Mouse (Mus musculus): ENCODE data around the gene Olfr750. TPM values are rescaled to one million over a fixed set of nuclear protein-coding genes. Genes with fewer than 3 reads are reported as not detected.

The Olfr750 gene
- total RNA-seq, 2 experiments from 2014 or later: not detected

DNA sequence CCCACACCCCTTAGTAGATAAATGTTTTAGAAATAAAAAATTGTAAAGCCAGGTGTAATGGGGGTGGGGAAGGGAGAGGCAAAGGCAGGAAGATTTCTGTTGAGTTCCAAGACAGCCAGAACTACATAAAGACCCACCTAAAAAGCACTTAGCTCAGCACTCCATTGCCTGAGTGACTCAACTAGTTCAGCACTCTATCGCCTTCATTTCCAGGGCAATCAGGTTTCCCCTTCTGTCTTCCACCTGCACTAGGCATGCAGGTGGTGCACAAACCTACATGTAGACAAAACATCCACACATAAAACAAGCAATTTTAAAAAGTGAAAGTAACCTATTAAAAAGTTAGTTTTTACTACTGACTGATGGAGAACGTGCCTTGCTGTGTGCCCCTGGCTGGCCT is 10.9 kb upstream of the Olfr750 start:
- H3K4me3 ChIP-seq: no peak overlapping the region
- no peak overlapping the region for H3K27ac ChIP-seq
- intact Hi-C loops (cut with DNase I): no loop called here
- no peak for DNase-seq
- TF ChIP-seq CTCF (IDR thresholded peaks at IDR 0.05): no peak

DNA sequence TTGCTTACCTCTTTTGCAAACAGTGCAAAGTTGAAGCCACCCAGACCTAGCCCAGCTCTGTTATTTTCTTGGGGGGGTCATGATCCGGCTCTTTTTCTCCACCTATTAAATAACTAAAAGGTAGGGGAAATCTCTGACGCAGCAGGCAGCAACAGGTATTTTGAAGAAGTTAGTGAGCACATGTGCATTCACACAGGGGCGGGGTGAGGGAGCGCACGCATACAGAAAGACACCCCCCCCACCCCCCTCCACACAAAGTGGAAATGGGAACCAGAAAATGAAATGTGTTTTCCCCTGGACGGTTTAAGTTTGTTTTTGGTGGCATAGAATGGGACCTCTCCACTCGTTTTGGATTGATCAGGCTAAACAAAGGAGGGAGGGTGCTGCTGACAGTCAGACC is 9.6 kb upstream of the Olfr750 start:
- peak overlapping the region; percentile 93 for H3K4me3 ChIP-seq
- peak overlapping the region; percentile 88 for H3K27ac ChIP-seq
- intact Hi-C loops (cut with DNase I): no loop called here
- TF ChIP-seq CTCF (IDR thresholded peaks at IDR 0.05): no peak
- DNase-seq: no peak

DNA sequence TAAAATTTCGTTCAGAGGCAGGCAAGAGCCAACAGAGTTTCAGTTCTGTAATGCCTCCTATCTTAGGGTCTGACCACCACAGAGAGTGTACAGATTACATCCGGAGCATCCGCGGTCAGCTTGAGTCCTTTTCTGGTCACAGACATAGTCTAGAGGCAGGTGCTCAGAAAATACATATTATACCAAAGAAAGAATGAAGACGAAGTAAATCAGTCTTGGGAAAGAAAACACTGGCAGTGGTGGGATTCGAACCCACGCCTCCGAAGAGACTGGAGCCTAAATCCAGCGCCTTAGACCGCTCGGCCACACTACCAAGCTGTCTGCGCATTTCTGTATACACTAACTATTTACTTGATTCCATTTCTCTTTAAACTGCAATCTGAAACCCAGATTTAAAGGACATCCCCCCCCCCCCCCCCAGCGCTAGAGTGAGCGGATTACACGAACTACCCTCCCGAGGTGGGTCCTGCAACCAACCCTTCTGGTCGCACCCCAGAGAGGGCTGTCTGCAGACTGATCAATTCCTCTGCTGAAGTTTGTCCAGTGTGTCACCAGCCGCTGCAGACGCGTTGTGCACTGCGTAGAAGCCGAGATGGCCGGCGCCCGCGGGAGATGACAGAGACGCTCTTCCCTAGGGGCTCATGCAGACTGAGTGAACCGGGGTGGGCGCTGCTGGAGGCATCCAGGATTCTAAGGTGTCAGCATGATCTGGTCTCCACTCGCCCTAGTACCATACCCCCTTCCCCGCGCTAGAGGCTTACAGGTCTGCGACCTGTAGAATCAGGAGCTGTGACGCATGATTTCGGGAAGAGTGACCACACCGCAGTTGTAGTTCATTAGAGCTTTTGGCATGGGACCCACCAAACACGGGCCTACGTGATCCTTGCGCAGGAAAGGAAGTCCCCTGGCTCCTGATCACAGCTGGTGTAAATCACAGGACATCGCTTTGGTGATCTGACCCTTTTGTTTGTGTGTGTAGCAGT is 8.7 kb upstream of the Olfr750 start:
- TF ChIP-seq CTCF (IDR thresholded peaks at IDR 0.05): no peak
- peak overlapping the region; percentile 88 for H3K27ac ChIP-seq
- intact Hi-C loops (cut with DNase I): no loop called here
- H3K4me3 ChIP-seq: peak overlapping the region; percentile 93
- DNase-seq: peak; percentile 72

DNA sequence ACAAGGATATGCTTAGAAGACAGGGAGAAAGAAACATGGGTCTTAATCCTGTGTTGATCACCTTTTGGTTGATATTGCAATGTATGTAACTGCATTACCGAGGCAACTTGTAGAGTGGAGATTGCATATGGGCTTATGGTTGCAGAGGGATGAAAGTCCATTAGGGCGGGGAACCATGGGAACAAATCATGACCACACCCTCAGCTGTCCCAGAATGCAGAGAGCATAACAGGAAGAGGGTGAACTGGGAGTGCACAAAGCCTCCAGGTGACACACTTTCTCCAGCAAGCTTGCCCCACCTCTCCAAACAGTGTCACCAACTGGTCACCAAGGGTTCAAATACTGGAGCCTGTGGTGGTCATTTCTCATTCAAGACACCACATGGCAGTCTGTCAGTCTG is 6.8 kb upstream of the Olfr750 start:
- no peak overlapping the region for H3K4me3 ChIP-seq
- no peak overlapping the region for H3K27ac ChIP-seq
- intact Hi-C loops (cut with DNase I): no loop called here
- no peak for TF ChIP-seq CTCF (IDR thresholded peaks at IDR 0.05)
- no peak for DNase-seq

DNA sequence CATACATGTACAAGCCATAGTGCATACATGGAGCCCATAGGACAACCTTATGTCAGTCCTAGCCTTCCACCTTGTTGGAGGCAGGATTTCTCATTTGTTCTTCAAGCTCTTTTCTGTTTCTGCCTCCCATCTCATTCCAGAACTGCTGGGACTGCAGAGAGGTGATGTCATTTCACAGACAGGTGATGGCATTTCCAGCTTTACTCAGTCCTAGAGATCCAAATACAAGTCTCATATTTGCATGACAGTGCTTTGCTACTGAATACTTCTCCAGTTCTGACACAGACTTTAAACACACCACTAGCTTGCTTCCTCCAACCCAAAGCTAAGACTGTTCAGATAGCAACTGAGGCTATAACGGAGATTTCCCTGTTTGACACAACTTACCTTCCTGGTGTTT is 4.9 kb upstream of the Olfr750 start:
- H3K4me3 ChIP-seq: no peak overlapping the region
- no peak overlapping the region for H3K27ac ChIP-seq
- no peak for DNase-seq
- no peak for TF ChIP-seq CTCF (IDR thresholded peaks at IDR 0.05)
- intact Hi-C loops (cut with DNase I): no loop called here

DNA sequence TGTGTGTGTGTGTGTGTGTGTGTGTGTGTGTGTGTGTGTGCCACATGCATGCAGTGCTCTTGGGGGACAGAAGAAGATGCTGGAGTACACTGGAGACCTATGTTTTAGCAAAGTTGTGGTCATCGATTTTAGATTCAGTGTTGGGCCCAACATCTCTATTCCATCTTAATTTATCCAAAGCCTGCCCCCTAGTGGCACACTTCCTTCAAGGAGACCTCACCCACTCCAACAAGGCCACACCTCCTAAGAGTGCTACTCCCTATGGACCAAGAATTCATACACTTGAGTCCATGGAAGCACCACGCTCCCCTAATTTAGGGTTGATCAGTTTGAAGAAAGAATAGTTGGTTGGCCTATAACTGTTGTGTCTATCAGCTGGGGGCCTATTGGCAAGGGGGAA is 4.6 kb downstream of the Olfr750 start:
- Histone ChIP-seq H3K27ac (no peak overlapping the region), H3K4me3 (no peak overlapping the region)
- peak; percentile 41 for TF ChIP-seq CTCF (IDR thresholded peaks at IDR 0.05)
- intact Hi-C loops (cut with DNase I): loop anchor here (10.0 kb wide), 1 partner anchor 175 kb away; the partner anchor contains the start of gene Klhl33
- peak; percentile 32 for DNase-seq

DNA sequence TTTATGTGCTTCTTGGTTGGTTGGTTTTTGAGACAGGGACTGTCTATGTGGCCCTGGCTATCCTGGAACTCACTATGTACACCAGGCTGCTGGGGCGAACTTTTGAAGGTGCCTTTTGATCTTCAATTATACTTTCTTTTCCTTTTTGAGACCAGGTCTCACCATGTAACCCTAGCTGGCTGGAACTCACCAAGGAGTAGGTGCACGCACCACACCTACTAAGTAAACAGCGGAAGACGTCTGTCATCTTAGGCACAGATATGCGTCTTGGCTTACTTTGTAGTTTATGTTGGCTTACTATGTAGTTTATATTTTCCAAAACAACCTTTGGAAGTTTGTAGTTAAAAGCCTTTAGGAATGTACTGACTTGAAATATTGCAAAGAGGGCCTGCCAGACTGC is 5.3 kb downstream of the Olfr750 start:
- TF ChIP-seq CTCF (IDR thresholded peaks at IDR 0.05): no peak
- Histone ChIP-seq H3K27ac (no peak overlapping the region), H3K4me3 (no peak overlapping the region)
- DNase-seq: no peak
- intact Hi-C loops (cut with DNase I): loop anchor here (10.0 kb wide), 1 partner anchor 174 kb away; the partner anchor contains the start of gene Klhl33

DNA sequence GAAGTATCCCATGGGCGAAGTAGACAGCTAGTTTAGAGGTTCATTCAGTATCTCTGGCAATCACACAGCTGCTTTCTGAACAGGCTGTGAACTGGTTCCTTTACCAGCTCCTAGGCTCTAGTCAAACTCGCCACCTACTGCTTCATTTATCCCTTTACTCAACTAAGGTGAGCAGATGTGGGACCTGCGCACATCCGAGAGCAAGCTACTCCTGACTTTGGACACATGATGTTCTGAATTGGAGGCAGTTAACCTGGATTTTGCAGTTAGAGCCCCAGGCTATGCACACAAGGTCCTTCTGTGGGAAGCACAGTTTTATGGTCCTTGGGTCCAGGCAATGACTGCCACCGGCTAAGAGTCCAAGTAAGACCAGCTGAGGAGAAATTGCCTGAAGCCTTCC is 13.5 kb downstream of the Olfr750 start:
- no peak for TF ChIP-seq CTCF (IDR thresholded peaks at IDR 0.05)
- Histone ChIP-seq H3K4me3 (no peak overlapping the region), H3K27ac (no peak overlapping the region)
- intact Hi-C loops (cut with DNase I): loop anchor here (10.0 kb wide), 1 partner anchor 166 kb away; the partner anchor contains the start of gene Klhl33
- DNase-seq: no peak

DNA sequence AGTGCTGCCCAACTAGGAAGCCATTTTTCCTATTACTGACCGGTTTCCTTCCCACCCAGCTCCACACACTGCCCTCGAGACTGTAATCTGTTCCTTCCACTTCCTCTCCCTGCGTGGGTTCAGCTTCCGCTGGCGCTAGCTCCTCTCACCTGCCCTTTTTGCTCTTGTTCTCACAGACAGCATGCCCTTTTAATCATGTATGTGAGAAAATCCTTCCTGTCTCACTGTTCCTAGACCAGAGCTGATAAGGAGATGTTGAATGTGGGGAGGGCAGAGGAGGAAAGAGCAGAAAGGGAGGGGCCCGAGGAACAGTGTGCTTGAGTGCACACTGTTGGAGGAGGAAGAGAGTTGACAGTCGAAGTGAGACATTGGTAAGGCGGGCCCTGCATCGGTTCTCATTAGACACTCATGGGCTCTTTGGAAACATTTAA is 16.8 kb downstream of the Olfr750 start, which contains the start of gene Rnase12:
Rnase12 (minus strand) TSS at position 261 of the 431 bp plus-strand sequence.
- H3K4me3 ChIP-seq: no peak within 1 kb of the TSS
- no peak for DNase-seq
- no peak within 1 kb of the TSS for H3K27ac ChIP-seq
- TF ChIP-seq CTCF (IDR thresholded peaks at IDR 0.05): no peak
- intact Hi-C loops (cut with DNase I): no loop called here

DNA sequence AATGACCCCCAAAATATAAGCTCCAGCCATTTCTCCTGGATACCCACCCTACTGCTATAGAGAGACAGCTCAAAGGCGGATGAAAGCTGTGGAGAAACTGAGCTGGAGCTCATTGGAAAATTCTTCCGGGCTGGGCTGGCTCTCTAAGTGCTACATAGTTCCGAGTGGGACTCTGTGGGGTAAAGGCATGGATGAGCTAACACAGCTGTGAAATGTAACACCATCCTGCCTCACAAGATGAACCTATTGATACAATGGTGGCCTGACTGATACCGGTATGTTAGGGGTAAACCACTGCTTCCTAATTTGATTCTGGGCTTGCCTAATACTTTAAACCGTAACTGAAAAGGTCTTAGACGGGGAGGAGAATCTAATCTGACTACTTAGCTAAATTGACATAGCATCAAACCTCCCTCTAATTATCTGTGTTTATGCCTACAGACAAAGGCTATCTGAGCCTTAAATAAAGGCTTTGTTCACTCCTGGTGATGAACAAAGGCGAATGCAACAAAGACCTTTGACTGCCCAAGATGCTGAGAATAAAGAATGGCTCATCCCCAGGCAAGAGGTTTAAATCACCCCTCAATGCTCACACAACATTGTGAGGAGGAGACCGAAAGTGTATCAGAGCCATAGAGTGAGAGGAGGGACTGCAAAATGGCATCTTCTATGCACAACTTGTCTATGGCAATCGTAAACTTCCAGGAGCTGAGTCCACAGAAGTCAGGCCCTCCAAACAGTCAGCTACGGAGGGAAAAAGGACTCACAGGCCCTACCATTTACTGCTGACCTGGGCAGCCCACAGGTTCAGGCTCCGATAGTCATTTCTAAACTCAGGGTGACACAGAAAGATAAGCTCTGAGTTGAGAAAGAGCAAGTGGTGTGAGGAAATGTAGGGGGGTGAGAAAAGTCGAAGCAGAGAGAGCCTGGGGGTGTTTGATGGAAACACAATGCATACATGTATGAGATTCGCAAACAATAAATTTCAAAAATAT is 19.7 kb downstream of the Olfr750 start:
- intact Hi-C loops (cut with DNase I): no loop called here
- DNase-seq: no peak
- Histone ChIP-seq H3K4me3 (no peak overlapping the region), H3K27ac (no peak overlapping the region)
- TF ChIP-seq CTCF (IDR thresholded peaks at IDR 0.05): no peak

DNA sequence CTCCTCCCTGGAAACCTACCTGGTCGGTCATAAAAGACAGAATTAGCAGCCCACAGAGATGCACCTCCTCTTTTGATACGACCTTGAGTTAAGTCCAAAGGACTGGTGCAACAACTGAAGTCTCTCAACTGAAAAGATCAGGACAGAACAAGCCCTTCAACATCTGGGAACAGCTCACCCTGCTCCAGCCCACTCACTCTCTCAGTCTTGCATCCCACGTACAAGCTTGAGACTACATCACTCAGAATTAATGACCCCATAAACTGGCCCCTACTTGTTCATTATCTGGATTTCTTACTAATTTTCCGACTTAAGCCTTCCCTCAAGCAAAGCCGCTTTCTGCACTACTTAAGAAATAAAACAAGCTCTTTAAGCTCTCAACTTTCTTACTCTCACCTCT is 21.1 kb downstream of the Olfr750 start:
- intact Hi-C loops (cut with DNase I): no loop called here

DNA sequence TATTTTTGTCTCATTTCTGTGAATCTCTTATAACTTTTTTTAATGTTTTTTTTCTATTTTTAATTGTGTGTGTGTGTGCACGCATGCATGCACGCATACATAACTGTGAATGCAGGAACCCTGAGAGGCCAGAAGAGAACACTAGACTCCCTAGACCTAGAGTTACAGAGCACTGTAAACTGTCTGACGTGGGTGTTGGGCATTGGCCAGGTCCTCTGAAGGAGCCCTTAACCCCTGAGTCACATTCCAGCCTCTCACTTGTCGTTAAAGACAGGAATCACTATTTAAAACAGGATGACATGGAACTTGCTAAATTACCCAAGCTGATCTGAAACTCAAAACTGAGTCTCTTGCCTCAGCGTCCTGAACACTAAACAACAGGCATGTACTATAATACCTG is 22.3 kb downstream of the Olfr750 start:
- no peak for DNase-seq
- intact Hi-C loops (cut with DNase I): no loop called here
- Histone ChIP-seq H3K4me3 (no peak overlapping the region), H3K27ac (no peak overlapping the region)
- no peak for TF ChIP-seq CTCF (IDR thresholded peaks at IDR 0.05)

More for the DNA sequence above, 21.1 kb downstream of the Olfr750 start:
- DNase-seq: no peak
- TF ChIP-seq CTCF (IDR thresholded peaks at IDR 0.05): no peak
- Histone ChIP-seq H3K27ac (no peak overlapping the region), H3K4me3 (no peak overlapping the region)

Measured in gastrocnemius, adult 2 months (tissue).